Mouse (Mus musculus): ENCODE results near the gene Vps13d. TPM values are rescaled to one million over a fixed set of nuclear protein-coding genes. Genes with fewer than 3 reads are reported as not detected.

Gene Vps13d
- polyA plus RNA-seq, 1 experiment from 2014 or later: 6.6 TPM

DNA sequence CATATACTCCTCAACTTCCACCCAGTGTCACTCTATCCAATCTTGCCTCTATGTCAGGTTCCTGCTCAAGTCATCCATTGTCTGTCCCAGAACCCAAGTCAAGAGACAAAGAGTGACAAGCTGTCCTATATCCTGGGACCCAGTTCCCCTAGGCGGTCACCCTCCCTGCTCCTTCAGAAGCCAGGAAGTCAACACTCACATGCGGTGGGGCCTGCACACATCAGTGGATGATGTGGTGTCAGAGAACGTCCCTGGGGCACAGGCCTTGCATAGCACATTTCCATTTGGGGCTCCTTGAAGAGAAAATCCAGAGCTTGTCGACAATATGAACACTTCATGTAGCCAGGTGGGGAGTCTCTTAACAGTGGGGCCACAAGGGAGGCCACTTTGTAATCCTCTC, 29.8 kb upstream of the Vps13d start:
- Histone ChIP-seq H3K27ac (replicated peaks) (no peak overlapping the region), H3K4me1 (peaks cover 14% of the 10 kb centered on the region), H3K9me3 (no peaks in the 10 kb centered on the region), H3K27me3 (replicated peaks) (no peaks in the 10 kb centered on the region), H3K4me2 (no peak overlapping the region), H3K4me3 (no peak overlapping the region), H3K9ac (no peak overlapping the region), H3K36me3 (no peaks in the 10 kb centered on the region)
- WGBS: 75% methylated on average over 4 of the region's 4 CpGs
- ATAC-seq (ENCODE audit: extremely low read depth, insufficient number of reproducible peaks, low FRiP score, low TSS enrichment): no peak

DNA sequence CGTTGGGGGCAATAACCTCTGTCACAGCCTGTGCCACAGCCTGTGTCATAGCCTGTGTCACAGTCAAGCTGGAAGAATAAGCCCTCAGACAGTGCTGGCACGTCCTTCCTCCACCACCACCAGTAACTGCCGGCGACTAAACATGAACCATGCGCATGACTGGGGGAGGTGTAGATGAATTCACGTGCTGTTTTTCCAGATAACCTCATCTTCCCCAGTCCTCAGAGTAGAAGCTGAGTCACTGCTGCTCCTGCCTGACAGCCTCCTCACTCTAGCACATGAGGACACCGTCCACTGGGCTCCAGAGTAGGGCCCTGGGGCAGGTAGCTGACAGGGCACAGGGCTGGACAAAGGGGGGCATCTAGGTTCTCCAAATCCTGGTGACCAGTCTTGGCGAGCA, 27.3 kb upstream of the Vps13d start:
- Histone ChIP-seq H3K4me3 (no peak overlapping the region), H3K9me3 (no peaks in the 10 kb centered on the region), H3K36me3 (no peaks in the 10 kb centered on the region), H3K27ac (replicated peaks) (no peak overlapping the region), H3K4me1 (peaks cover 9% of the 10 kb centered on the region), H3K9ac (no peak overlapping the region), H3K27me3 (replicated peaks) (no peaks in the 10 kb centered on the region), H3K4me2 (no peak overlapping the region)
- 51% methylated on average over 8 of the region's 8 CpGs for WGBS
- ATAC-seq (ENCODE audit: extremely low read depth, insufficient number of reproducible peaks, low FRiP score, low TSS enrichment): peak; percentile 19

DNA sequence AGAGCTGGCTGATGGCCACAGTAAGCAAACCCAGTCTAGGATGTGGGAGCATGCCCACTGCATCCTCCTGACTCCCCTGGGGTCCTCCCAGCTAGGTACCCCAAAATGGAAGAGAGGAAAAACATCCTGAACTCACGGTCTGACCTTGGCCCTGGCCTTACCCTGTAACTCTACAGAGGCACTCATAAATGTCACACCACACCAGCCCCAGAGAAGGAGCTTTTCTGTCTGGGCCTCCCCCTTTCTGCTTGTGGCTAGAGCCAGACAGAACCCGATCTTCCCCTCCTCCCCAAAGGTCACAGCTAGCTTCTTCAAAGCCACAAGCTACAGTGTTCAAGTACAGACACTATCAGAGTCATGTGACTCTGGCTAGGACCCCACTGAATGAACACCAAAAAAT, 26.6 kb upstream of the Vps13d start:
- no peaks in the 10 kb centered on the region for H3K36me3 ChIP-seq
- H3K27ac ChIP-seq (replicated peaks): no peak overlapping the region
- H3K9ac ChIP-seq: no peak overlapping the region
- H3K4me2 ChIP-seq: no peak overlapping the region
- ATAC-seq (ENCODE audit: extremely low read depth, insufficient number of reproducible peaks, low FRiP score, low TSS enrichment): no peak
- 55% methylated on average over 2 of the region's 2 CpGs for WGBS
- H3K9me3 ChIP-seq: no peaks in the 10 kb centered on the region
- H3K4me1 ChIP-seq: peaks cover 9% of the 10 kb centered on the region
- no peak overlapping the region for H3K4me3 ChIP-seq
- no peaks in the 10 kb centered on the region for H3K27me3 ChIP-seq (replicated peaks)

DNA sequence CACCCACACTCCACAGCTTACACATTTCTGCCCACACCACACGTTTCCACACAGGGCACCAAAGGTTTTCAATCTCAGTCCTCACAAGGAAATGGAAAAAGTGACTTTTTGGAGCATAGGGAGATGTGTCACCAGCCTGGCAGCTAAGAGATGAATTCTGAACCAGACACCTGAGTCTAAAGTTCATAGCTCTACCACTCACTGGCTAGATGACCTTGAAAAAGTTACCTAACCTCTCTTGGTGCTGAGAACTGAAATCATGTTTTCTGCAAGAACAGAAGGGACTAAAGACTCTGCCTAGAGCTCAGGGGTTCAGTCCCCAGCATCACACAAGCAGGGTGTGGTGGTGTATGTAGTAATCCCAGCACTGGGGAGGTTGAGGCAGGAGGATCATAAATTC, 25.2 kb upstream of the Vps13d start:
- Histone ChIP-seq H3K27ac (replicated peaks) (no peak overlapping the region), H3K9ac (no peak overlapping the region), H3K27me3 (replicated peaks) (no peaks in the 10 kb centered on the region), H3K4me3 (no peak overlapping the region), H3K4me2 (no peak overlapping the region), H3K4me1 (peaks cover 9% of the 10 kb centered on the region), H3K9me3 (no peaks in the 10 kb centered on the region), H3K36me3 (no peaks in the 10 kb centered on the region)
- ATAC-seq (ENCODE audit: extremely low read depth, insufficient number of reproducible peaks, low FRiP score, low TSS enrichment): no peak
- 66% methylated on average over 1 of the region's 1 CpGs for WGBS

DNA sequence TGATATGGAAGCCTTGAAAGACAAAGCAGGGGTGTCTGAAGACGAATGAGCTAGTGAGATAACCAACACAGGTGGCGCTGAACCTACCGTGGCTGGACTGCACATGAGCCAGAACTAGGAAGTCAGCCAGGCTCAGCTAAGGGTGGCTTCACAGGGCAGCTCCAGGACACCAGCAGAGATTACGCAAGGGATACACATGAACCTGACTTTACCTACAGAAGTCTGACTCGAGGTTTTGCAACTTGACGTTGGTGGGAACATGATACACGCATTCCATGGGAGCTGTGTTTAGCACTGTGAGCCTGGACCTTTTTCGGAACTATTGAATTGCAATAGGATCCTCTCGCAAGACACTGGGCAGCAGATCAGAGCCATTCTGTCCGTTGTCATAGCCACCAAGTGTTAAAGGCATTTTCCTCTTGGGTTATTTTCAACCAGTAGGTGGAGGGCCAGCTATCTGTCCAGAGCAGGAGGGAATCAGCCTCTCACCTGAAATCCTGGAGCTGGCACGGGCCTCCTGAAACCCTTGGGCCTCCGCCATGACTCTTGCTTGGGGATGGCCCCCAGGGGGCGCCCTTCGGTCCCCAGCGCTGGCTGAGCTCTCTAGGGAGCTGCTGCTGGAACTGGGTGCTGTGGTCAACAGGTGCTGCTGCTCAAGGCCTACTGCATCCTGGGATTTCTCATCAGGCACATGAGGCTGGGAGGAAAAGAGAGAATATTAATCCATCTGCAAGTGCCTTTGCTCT, 24.6 kb upstream of the Vps13d start:
- Histone ChIP-seq H3K4me1 (peaks cover 14% of the 10 kb centered on the region), H3K9ac (no peak overlapping the region), H3K27ac (replicated peaks) (no peak overlapping the region), H3K9me3 (no peaks in the 10 kb centered on the region), H3K4me2 (no peak overlapping the region), H3K27me3 (replicated peaks) (no peaks in the 10 kb centered on the region), H3K36me3 (no peaks in the 10 kb centered on the region), H3K4me3 (no peak overlapping the region)
- no peak for ATAC-seq (ENCODE audit: extremely low read depth, insufficient number of reproducible peaks, low FRiP score, low TSS enrichment)
- 61% methylated on average over 15 of the region's 15 CpGs for WGBS

DNA sequence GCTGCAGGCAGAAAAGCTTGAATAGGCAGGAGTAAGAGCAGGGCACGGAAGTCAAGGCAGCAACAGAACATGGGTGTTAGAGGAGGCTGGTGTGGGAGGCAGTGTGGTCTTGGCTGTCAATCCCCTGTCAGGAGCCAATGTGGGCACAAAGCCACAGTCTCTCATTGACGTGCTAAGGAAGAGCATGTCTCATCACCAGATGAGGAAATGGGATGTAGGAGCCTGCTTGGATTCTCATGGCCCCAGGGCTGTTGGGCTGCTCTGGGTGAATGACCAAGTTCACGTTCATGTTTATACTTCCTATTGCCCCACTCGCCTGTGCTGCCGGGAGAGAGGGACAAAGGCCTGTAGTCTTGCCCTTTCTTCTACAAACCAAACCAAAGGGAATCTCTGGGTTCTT, 23.0 kb upstream of the Vps13d start:
- Histone ChIP-seq H3K4me3 (no peak overlapping the region), H3K36me3 (no peaks in the 10 kb centered on the region), H3K4me1 (peaks cover 14% of the 10 kb centered on the region), H3K27me3 (replicated peaks) (no peaks in the 10 kb centered on the region), H3K9me3 (no peaks in the 10 kb centered on the region), H3K4me2 (no peak overlapping the region), H3K27ac (replicated peaks) (no peak overlapping the region), H3K9ac (no peak overlapping the region)
- WGBS: 69% methylated on average over 5 of the region's 5 CpGs
- no peak for ATAC-seq (ENCODE audit: extremely low read depth, insufficient number of reproducible peaks, low FRiP score, low TSS enrichment)

DNA sequence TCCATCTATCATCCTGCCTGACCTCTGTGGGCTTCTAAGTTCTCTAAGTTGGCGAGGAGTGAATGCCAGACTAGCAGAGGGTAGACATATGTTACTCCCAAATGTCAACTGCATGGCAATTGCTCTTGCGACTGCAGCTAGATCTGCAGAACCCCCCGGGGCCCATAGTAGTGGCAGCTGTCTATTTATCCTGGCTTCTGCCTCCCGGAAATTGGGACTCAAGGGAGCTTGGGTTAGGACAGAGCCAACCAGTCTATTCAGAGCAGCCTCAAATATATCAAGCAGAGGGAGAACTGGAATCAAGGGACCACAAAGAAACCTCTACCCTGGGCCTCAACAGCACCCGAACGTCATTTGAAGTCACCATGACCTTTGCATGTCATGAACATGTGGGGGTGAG, 22.2 kb upstream of the Vps13d start:
- H3K36me3 ChIP-seq: no peaks in the 10 kb centered on the region
- no peaks in the 10 kb centered on the region for H3K27me3 ChIP-seq (replicated peaks)
- WGBS: 82% methylated on average over 6 of the region's 6 CpGs
- H3K4me2 ChIP-seq: no peak overlapping the region
- no peaks in the 10 kb centered on the region for H3K9me3 ChIP-seq
- H3K27ac ChIP-seq (replicated peaks): no peak overlapping the region
- H3K4me1 ChIP-seq: peaks cover 12% of the 10 kb centered on the region
- H3K9ac ChIP-seq: no peak overlapping the region
- no peak for ATAC-seq (ENCODE audit: extremely low read depth, insufficient number of reproducible peaks, low FRiP score, low TSS enrichment)
- H3K4me3 ChIP-seq: no peak overlapping the region

DNA sequence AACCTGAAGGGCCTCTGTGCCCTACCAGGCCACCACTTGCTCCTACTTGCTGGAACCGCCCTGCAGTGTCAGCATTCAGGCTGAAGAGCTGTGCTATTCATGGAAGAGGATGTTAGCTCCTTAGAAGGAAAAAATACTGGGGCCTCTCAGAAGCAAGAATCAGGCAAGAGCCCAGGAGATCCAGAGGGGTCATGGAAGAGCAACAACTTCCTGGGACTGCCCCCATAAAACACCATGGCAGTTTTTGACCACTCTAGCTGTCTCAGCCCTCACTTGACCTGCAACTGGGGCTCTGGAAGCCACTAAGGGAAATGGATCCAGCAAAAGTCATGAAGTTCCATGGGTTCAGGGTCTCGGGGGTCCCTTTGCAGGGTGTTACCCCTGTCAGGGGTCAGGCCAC, 20.6 kb upstream of the Vps13d start:
- WGBS: 57% methylated on average over 2 of the region's 2 CpGs
- no peak overlapping the region for H3K9ac ChIP-seq
- H3K27ac ChIP-seq (replicated peaks): no peak overlapping the region
- no peaks in the 10 kb centered on the region for H3K9me3 ChIP-seq
- 0 out of 2 replicates have a peak, but pooled peaks cover 5% of the 10 kb centered on the region for H3K4me1 ChIP-seq
- no peak overlapping the region for H3K4me2 ChIP-seq
- H3K4me3 ChIP-seq: no peak overlapping the region
- no peaks in the 10 kb centered on the region for H3K27me3 ChIP-seq (replicated peaks)
- no peaks in the 10 kb centered on the region for H3K36me3 ChIP-seq
- ATAC-seq (ENCODE audit: extremely low read depth, insufficient number of reproducible peaks, low FRiP score, low TSS enrichment): no peak

DNA sequence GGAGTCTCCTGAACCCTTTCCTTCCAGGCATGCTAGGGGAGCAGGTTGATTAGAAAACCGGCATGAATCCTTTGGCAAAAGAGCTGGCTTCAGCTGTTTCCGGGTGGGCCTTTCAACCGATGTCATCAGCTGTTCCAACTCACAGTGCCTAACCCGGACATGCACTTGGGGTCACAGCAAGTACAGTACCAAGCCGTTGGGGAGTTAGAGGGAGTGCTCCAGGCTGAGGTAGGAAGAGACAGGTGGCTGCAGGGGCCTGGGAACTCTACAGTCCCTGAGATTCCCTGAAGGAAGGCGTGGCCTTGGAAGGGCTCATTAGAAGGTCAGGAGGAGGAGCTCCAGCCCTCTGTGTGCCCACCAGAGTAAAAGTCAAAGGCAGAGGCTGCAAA, 20.0 kb upstream of the Vps13d start:
- H3K4me1 ChIP-seq: 0 out of 2 replicates have a peak, but pooled peaks cover 5% of the 10 kb centered on the region
- no peak for ATAC-seq (ENCODE audit: extremely low read depth, insufficient number of reproducible peaks, low FRiP score, low TSS enrichment)
- no peak overlapping the region for H3K4me3 ChIP-seq
- H3K9ac ChIP-seq: no peak overlapping the region
- no peaks in the 10 kb centered on the region for H3K36me3 ChIP-seq
- WGBS: 41% methylated on average over 6 of the region's 6 CpGs
- no peak overlapping the region for H3K4me2 ChIP-seq
- no peak overlapping the region for H3K27ac ChIP-seq (replicated peaks)
- H3K9me3 ChIP-seq: no peaks in the 10 kb centered on the region
- H3K27me3 ChIP-seq (replicated peaks): no peaks in the 10 kb centered on the region

DNA sequence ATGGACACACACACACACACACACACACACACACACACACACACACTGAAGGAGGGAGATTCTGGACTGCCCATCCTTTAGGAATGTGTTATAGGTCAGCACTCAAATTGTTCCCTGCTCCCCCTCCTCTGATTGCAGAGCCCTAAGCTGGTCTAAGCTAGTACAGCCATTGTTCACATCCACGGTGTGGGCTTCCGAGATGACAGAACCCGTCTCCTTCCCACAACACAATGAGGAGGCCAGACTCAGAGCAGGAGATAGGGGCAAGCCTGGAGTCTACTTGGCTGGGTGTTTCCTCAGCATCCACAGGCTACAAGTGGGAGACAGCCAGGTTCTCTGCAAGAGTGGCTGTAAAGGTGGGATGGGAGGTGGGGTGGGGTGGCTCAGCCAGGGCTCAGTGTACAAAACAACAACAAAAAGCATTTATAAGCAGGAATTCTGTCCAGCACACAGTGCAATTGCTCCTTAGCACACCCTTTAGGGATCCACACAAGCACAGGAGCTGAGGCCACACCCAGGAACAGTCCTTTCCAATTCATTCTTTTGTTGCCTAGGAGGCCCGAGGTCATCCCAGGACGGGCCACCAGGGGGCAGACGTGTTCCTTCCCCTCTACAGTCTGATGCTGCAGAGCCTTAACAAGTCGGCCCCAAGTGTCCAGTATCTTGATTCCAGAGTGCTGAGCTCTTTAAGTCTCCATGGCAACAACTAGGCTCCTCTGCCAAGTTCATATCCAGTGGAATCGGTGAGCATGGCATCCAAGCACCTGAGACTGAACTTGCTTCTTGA, 19.4 kb upstream of the Vps13d start:
- 0 out of 2 replicates have a peak, but pooled peaks cover 5% of the 10 kb centered on the region for H3K4me1 ChIP-seq
- H3K9ac ChIP-seq: no peak overlapping the region
- H3K27me3 ChIP-seq (replicated peaks): no peaks in the 10 kb centered on the region
- H3K9me3 ChIP-seq: no peaks in the 10 kb centered on the region
- ATAC-seq (ENCODE audit: extremely low read depth, insufficient number of reproducible peaks, low FRiP score, low TSS enrichment): peak; percentile 41
- no peak overlapping the region for H3K4me3 ChIP-seq
- H3K4me2 ChIP-seq: no peak overlapping the region
- no peaks in the 10 kb centered on the region for H3K36me3 ChIP-seq
- 36% methylated on average over 8 of the region's 8 CpGs for WGBS
- no peak overlapping the region for H3K27ac ChIP-seq (replicated peaks)

DNA sequence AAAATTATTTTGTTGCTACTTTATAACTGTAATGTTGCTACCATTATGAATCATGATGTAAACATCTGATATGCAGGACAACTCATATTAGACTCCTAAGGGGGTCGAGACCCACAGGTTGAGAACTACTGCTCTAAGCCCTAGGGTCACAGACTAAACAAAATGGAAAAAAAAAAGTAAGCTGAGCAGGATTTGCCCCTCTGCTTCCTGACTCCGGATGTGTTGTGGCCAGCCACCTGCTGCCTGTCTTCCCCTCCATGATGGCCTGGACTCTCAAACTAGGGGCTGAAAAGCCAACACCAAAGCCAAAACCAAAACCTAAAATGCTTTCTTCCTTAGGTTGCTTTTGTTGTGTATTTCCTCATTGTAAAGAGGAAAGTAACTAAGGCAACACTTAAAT, 16.3 kb upstream of the Vps13d start:
- no peak overlapping the region for H3K9ac ChIP-seq
- 57% methylated on average over 2 of the region's 2 CpGs for WGBS
- ATAC-seq (ENCODE audit: extremely low read depth, insufficient number of reproducible peaks, low FRiP score, low TSS enrichment): no peak
- no peaks in the 10 kb centered on the region for H3K9me3 ChIP-seq
- no peaks in the 10 kb centered on the region for H3K27me3 ChIP-seq (replicated peaks)
- H3K4me2 ChIP-seq: no peak overlapping the region
- no peak overlapping the region for H3K27ac ChIP-seq (replicated peaks)
- 0 out of 2 replicates have a peak, but pooled peaks cover 5% of the 10 kb centered on the region for H3K4me1 ChIP-seq
- H3K36me3 ChIP-seq: no peaks in the 10 kb centered on the region
- no peak overlapping the region for H3K4me3 ChIP-seq

DNA sequence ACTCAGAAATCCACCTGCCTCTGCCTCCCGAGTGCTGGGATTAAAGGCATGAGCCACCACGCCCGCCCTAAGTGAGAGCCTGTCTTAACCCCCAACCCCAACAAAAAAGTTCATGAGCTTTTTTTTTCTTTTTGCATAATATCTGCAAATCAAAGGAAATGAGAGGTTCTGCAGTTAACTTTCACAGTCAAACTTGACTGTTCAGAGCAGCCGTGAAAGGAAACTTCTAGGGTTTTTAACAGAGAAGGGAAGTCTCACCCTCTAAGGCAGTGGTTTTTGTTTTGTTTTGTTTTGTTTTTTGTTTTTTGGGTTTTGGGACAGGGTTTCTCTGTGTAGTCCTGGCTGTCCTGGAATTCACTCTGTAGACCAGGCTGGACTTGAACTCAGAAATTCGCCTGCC, 15.8 kb upstream of the Vps13d start:
- 81% methylated on average over 5 of the region's 5 CpGs for WGBS
- Histone ChIP-seq H3K4me3 (no peak overlapping the region), H3K27ac (replicated peaks) (no peak overlapping the region), H3K4me2 (no peak overlapping the region), H3K4me1 (0 out of 2 replicates have a peak, but pooled peaks cover 5% of the 10 kb centered on the region), H3K9me3 (no peaks in the 10 kb centered on the region), H3K9ac (no peak overlapping the region), H3K36me3 (no peaks in the 10 kb centered on the region), H3K27me3 (replicated peaks) (no peaks in the 10 kb centered on the region)
- no peak for ATAC-seq (ENCODE audit: extremely low read depth, insufficient number of reproducible peaks, low FRiP score, low TSS enrichment)
